Mouse (Mus musculus) CD4-positive helper T cell, adult 2 months (primary cell): ENCODE measurements at regions not wholly inside any gene's neighbourhood (a gene's known extent, or its start where the extent isn't known, plus 50 kb on each side); places are given as distances from the start of the nearest gene placed in this dataset.
A peak's percentile ranks its signal among the peaks of the same experiment; 100 is the strongest.

Experiments used
- DNase-seq: peaks from one replicate; pipeline ENCODE4 v3.0.0-alpha.2; 2012; ENCODE audit warnings: low read depth, missing footprints, low spot score

GRCm38 (mm10) chr9:33209083-33209482 lies 573.1 kb downstream of the Ets1 start:
- DNase-seq: no peak

- DNase-seq: no peak
Measured at GRCm38 (mm10) chr9:33214523-33214922, 578.5 kb downstream of the Ets1 start.

GRCm38 (mm10) chr9:33220981-33221380 lies 585.0 kb downstream of the Ets1 start:
- no peak for DNase-seq

- no peak for DNase-seq
Measured at GRCm38 (mm10) chr9:33222066-33222805, 586.2 kb downstream of the Ets1 start.

GRCm38 (mm10) chr9:33233699-33234131 lies 597.7 kb downstream of the Ets1 start:
- DNase-seq: no peak

- DNase-seq: no peak
Measured at GRCm38 (mm10) chr9:33238190-33238589, 602.2 kb downstream of the Ets1 start.

- DNase-seq: no peak
Measured at GRCm38 (mm10) chr9:33238846-33239245, 602.8 kb downstream of the Ets1 start.

DNA sequence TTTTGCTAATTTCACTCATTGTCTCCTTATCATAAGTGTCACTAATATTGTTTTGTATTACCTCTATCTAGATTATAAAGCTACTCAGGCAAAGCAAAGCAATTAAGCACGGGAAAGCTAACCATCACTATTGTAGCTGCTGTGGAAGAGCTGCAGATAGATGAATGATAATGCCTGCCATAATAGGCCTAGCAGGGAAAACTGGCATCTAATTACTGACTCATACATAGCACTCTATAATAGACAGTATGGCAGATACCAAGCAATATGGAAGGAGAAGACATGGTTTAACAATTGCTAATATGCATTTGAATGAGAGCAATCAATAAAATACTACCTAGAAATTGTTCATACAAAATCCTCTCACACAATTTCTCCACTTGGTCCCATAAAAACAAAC lies 604.5 kb downstream of the Ets1 start:
- no peak for DNase-seq

- DNase-seq: no peak
Measured at GRCm38 (mm10) chr9:33240914-33241635, 605.1 kb downstream of the Ets1 start.

- DNase-seq: peak; percentile 49
Measured at GRCm38 (mm10) chr9:33246932-33247331, 610.9 kb downstream of the Ets1 start.

DNA sequence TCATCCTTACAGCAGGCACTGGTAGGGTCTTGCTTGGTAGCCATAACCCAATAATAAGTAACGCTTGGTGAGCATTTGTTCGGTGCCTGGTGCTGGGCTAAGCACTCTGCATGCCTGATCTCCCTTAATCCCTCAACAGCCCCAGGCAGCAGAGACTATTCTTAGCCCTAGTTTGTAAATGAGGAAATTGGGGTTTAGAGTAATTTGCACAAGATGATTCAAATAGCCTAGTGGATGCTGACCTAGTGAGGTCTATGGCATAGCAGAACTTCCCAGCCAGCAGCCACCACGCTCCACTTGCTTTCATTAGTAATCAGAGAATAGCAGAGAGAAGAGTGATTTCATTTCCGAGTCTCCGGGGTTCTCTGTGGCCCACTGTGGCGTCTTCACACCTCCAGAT lies 622.2 kb downstream of the Ets1 start:
- no peak for DNase-seq

- no peak for DNase-seq
Measured at GRCm38 (mm10) chr9:33260171-33260570, 624.1 kb downstream of the Ets1 start.

DNA sequence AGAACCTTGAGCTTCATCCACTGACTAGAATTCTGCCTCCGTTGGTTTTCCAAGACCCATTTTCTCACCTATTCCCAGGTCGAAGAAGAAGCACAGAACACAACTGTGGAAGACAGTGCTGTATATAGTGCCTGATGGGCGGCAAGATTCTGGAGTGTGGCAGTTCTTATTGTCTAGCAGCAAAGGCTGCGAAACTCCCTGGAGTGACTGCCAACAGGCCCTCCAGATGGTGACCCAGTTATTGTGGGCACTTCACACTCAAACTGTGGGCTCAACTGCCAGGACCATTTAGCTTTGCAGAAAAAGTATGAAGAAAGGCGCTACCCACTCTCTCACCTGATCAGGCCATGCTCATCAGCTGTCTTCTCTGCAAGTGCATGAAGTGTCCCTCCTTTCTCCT lies 653.4 kb downstream of the Ets1 start:
- no peak for DNase-seq

DNA sequence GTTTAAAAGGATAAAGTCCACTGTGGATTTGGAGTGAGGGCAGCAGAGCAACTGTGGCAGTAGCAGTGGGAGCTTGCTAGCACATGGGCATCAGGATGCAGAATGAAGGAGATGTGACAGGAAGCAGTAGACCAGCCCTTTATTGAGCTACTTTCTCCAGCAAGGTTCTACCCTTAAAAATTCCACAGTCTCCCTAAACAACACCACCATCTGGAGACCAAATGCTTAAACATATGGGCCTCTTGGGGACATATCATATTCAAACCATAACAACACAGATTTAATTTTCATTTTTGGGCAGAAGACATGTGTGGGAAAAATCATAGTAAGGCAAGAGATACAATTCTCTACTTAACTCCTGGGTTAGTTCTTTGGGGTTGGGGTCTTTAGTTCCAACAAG lies 656.1 kb downstream of the Ets1 start:
- DNase-seq: no peak

GRCm38 (mm10) chr9:33295925-33296324 lies 659.9 kb downstream of the Ets1 start:
- DNase-seq: no peak

DNA sequence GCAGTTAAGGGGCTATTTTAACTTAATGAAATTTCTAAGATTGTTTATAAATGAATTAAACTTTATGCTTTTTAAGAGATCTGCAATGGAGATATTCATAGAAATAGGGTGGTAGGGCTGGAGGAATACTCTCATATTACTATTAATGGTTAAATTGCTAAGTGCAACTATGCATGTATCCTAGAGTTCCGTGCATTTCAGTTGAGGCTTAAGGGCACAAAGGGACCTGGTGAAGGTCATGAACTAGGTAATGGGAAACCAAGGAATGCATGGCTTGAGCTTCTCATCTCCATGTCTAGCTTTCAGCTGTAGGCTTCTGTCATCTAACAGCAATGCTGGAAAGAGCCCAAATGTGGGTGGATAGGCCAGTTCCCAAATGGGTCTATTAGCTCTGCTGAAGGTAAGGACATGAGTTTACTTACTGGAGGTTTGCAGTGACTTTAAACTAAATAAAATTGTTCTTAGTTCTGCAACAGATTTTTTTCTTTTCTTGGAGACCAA lies 683.6 kb downstream of the Ets1 start:
- DNase-seq: no peak

DNA sequence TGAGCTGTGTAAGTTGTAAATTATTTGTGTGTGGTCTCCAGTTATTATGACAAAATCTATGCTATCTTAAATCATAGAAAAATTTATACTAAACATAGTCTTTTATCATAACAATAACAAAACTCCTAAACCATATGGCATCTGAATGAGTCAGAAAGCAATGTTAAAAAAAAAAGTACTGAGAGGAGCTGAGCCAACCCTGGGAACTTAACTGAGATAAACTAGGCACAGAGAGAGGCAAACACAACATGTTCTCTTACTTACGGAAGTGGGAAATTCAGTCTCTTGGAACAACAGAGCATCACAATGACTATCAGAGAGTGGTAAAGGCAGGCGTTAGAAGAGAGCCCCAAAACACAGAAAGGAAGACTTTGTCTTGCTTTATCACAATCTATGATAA lies 691.7 kb downstream of the Ets1 start:
- DNase-seq: no peak

DNA sequence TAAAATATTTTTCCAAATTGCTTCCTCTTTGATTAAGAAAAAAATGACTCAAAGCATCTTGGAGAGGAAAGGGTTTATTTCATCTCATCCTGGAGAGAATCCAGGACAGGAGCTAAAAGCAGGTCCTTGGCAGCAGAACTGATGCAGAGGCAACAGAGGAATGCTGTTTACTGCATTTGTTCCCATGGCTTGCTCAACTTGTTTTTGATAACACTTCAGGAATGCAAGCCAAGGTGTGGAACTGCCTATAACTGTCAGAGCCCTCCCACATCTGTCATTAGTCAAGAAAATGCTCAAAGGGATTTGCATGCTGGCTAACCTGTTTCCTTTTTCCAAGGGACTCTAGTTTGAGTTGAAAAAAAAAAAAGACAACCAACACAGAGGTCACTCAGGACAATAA lies 714.2 kb downstream of the Ets1 start:
- DNase-seq: no peak

- DNase-seq: no peak
Measured at GRCm38 (mm10) chr9:33356621-33357020, 720.6 kb downstream of the Ets1 start.

DNA sequence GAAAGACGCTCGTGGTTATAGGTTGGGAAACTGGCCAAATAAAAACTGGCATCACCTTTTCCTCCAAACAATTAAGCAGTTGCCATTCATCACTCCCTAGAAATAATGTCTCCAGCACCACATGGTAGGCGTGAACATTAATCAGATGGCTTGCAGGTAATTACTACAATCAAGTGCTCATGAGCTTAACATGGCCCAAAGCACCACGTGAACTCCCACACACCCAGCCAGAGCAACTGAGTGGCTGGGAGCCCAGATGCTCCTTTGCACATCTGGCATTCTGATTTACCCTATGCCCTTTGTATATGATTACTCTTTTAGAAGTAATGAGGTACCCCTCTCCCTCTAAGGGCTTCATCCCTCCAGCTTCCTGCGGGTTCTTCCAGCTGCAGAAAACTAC lies 724.9 kb downstream of the Ets1 start:
- DNase-seq: no peak

DNA sequence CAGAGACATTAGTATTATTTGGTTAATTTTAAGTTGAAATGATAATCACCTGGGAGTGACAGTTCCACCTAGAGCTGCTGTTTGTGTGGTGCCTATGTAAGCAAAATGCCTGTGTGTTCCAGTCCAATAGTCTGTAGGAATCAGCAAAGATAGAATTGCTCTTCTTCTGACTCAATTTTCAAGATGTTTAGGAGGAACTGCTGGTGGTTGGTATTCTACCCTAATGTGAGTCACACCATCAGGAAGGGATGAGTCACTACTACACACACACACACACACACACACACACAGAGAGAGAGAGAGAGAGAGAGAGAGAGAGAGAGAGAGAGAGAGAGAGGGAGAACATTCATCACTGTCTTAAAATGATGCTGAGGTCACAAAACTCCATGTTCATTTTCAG lies 753.1 kb downstream of the Ets1 start:
- no peak for DNase-seq

GRCm38 (mm10) chr9:33404691-33405090 lies 768.7 kb downstream of the Ets1 start:
- no peak for DNase-seq

DNA sequence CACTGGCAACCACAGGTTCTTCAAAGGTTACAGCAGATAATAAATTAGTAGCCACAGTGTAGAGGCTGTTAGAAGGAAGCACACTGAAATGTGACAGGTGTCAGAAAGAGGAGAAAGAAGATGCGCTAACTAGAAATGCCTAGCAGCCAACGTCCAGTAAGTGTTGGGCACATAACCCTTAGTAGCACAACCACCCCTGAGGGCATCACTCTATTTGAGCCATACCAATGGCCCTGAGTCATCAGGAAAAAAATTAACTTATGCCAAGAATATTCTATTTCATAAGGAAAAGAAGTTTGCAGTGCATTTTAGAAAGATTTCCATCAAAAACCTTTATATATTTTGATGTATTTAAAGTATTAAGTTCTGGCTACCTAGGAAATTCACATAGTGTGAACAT lies 771.5 kb downstream of the Ets1 start:
- no peak for DNase-seq
